Mouse (Mus musculus) granulocyte monocyte progenitor cell, adult 5-6 weeks (primary cell): ENCODE data around the gene Ctnnd2. TPM values are rescaled to one million over a fixed set of nuclear protein-coding genes. Genes with fewer than 3 reads are reported as not detected.

Experiments used
- ATAC-seq: replicated peaks from 2 replicates; pipeline ENCODE4 v1.8.0; 2016; ENCODE audit warnings: mild to moderate bottlenecking, moderate TSS enrichment, inconsistent platforms; ENCODE audit not compliant: poor library complexity, severe bottlenecking
- total RNA-seq, 2 experiments: library from RNA; stranded (forward) in 1 of 2; stranded (reverse) in 1 of 2; fragments of 200-712, 200-1000 nt in 1 of 2; fragments of >200 nt in 1 of 2; fragmentation: Nextera tagmentation in 1 of 2; gene quantifications; 2 replicates each; pipeline ENCODE4 v1.2.3; 2014 to 2017

Ctnnd2 gene
- total RNA-seq, 2 experiments from 2014 or later, result not detected

DNA sequence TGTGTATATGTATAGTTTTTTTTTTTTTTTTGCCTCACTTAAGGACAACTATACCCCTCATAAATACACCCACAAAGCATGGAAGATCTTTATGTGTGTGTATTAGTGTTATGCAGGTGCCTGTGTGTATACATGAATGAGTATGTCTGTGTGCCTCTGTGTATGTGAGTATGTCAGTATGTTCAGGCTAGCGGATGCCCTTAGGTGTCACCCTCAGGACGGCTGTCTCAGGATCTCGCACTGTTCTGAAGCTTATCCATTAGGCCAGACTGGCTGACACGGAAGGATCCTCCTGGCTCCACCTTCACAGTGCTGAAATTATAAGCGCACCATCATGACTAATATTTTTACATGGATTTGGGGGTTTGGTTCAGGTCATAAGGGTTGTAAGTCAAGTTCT, 202.5 kb downstream of the Ctnnd2 start:
- no peak for ATAC-seq

DNA sequence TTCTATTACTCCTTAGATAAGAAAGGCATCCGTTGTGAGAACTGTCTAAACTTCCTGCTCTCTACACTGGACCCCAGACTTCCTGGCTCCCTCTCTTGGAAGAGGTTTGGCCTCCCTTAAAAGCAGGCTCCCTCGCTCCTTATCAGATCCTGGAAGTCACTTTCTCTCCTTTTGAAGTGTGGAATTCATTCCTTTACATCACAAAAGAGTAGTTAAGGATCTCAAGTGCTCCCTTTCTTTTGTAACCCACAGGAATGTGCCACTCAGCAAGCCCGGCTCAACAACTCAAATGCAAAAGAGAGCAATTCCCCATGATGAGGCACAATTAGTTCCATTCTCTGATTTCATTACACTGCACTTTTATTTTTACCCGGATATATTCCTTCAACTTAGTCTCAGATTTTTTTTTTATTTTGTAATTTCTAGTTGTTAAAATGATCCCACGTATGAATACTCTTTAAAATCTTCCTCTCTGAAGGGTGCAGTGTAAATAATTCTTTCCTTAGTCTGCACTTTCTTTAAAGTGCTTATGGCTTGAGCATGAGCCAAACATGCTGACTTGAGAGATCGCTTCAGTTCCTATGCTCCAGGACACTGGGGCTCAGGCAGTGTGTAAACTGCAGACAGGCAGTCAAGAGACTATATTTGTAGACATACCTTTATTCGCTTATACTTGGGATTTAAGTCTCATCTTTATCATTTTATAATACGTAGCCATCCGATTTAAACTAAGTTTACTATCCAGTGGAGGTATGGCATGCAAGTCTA, 210.9 kb downstream of the Ctnnd2 start:
- ATAC-seq, result no peak

DNA sequence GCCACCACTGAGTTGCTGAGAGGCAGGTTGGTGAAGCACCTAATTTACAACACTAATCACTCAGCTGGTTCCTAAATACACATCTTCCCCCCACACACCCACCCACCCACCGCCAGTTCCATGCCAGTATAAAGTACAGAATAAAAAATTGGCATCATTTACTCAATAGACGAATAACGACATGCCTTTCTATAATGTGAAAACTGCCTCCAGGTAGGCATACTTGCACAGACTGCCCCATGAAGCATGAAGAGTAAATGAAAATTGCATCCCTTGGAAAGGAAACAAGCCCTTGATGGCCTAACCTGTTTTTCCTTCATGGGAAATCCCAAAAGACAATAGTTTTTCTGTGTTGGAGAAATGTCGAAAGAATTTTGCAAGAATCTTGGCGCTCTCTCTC, 212.0 kb downstream of the Ctnnd2 start:
- ATAC-seq, result no peak

DNA sequence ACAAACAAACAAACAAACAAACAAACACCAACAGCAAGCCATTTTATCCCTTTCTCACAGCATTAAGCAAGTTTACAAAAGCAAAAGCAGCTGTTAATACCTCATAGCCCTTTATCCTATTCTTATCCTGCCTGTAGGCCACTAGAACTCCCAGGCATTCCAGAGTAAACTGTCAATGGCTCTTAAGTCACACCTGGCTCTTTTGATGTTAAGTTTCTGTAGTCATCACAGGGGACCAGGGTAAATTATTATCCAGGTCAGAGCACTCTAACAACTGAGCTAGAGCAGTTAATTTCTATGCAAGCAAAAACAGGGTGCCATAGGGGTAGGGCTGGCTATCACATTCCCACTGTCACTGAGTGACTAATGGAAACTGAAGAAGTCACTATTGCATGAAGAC, 214.1 kb downstream of the Ctnnd2 start:
- ATAC-seq, result no peak

DNA sequence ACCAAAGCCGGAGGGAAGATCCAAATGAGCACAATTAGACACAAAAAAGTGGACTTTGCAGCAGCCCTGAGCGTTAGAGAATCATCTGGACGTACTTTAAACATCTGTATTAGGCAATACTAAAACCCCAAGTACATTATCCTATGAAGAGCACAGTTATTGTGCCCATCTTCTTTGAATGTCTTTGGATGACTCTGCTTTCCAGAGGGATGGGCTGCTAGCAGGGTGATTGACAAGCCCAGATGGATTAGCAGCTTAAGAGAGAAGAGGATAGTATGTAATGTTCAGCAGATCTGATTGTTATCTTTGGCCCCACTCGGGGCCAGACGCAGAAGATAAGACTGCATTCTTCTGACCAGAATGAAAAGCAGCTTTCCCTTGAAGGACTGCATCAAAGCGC, 214.9 kb downstream of the Ctnnd2 start:
- no peak for ATAC-seq

DNA sequence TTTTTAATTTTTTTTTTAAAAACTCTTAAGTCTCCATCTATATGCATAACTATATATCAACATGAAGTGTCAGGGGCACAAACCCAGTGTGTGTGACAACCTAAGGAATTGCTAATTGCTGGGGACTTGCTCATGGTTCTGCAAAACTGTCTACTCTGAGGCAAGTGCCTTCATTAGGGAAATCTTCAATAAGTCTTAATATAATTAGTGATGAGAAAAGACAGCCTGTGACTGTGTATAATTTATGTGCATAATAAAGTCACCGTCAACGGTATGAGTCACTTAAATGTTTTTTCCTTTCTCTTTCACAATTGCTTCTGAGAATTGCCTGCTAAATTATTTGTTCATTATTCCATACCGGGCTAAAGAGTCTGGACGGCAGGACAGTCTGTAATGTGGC, 228.7 kb downstream of the Ctnnd2 start:
- ATAC-seq, result no peak

DNA sequence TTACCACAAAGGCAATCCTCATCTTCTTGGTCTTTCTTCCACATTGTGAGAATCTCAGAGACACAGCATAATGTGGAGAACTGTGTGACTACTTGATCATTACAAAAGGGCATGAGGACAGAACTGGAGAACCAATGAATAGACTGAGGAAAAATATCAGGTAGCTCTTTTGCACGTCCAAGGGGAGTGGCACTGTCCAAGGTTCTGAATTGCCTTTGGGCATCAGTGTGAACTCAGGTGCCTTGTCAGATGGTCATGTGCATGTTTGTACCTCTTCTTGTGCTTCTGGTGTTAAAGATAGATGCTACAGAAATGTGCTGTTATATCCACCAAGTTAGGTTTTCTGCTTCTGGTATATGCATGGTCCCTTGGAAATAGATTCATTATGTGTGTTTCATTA, 233.9 kb downstream of the Ctnnd2 start:
- ATAC-seq, result no peak

DNA sequence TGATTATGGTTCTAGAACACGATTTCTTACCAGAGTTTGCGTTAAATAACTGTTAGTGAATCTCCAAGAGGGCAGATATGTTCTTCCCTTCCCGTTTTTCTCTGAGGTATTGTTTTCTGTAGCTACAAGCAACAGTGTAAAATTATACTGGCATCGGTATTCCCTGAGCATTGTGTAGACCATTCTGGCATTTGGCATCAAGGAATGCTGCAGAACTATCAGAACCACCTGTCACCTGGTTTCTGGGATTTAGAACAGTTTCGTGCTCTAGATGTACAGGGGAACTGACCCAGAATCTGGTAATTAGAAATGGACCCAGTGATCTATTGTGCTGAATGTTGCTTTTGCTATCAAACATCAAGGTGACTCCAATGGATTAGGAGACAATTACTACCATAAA, 250.8 kb downstream of the Ctnnd2 start:
- ATAC-seq, result no peak

DNA sequence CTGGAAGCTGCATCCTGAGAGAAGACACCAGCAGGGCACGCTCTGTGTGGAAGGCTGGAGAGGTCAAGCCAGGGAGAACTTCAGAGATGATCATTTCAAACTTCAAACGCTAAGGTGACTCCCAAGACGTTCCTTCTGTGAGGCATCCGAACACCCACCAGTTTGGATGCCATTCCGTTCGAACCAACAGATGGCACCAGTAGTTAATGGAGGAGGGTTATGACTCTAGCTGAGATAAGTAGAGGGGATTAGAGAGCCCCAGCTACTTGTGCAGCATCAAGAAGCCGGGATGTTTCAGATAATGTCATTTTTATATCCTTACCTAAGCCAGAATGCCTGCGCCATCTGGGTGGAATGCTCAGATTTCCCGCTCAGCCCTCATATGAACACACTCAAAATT, 251.9 kb downstream of the Ctnnd2 start:
- ATAC-seq, result no peak

DNA sequence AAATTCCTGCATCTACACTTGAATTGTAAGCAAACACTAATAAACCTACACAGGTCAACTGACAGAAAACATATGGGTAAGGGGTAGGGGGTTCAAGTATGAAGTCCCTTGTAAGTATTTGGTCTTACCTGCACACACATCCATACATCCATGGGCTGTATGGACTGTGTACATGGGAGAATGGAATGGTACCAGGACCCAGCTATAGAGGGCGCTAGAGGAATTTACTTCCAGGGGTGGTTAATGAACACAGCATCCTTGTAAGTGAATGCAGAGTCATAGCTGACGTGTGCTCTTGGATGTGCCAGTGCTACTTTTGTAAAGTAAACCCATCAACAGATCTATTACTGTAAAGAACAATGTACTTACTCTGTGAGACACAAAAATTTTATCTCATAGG, 254.9 kb downstream of the Ctnnd2 start:
- ATAC-seq, result peak; percentile 68; the same call in 1 of the 2 replicates

DNA sequence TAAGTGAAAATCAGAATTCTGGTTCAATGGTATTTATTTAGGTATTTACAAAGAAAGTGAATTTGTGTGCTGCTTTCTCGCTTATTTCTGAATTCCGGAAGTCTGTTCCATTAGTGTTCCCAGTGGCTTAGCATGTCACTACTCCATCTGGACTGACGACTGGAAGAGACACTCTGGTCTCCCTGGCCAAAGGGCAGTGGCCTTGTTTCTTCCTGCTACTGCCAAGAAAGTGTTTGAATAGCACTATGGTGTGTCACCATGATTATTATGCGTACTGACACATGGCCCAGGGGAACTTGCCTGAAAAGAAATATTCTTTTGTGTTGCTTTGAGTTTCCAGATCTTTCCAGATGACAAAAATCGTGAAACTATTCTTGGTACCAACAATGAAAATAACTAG, 266.7 kb downstream of the Ctnnd2 start:
- ATAC-seq, result no peak

DNA sequence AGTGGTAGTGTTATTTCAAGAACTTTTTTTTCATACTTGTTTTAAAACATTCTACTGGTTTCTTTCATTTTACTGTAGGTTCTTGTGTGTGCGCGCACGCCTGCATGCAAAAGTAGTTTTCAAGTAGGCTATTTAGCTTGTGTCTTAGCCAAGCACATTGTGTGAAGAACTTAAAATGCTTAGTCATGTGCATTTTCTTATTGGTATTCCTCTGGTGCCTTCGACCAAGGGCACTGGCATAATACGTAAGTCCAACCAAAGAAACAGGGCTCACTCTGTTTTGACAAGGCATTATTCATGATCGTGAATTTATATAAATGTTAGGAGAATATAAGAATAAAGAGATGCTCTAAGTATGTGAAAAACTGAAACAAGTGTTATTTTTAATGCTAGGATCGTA, 278.4 kb downstream of the Ctnnd2 start:
- ATAC-seq, result no peak

DNA sequence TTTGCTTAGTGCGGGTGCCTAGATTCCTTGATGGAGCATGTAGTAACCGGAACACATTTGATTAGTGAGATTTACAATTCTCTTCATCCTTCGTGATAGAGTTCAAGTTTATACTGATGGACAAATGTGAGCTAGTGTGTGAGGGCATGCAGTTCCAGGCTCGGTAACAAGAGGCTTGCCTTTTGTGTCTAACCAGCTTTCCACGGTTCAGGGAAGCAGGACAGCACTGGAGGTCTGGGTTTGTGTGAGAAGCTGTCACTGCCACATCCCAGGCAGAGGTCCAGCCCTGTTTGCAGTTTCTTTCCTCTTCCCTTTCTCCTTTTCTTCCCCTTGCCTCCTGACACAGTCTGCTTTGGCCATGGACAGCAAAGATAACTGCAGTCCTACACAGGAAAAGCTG, 279.5 kb downstream of the Ctnnd2 start:
- ATAC-seq, result no peak

DNA sequence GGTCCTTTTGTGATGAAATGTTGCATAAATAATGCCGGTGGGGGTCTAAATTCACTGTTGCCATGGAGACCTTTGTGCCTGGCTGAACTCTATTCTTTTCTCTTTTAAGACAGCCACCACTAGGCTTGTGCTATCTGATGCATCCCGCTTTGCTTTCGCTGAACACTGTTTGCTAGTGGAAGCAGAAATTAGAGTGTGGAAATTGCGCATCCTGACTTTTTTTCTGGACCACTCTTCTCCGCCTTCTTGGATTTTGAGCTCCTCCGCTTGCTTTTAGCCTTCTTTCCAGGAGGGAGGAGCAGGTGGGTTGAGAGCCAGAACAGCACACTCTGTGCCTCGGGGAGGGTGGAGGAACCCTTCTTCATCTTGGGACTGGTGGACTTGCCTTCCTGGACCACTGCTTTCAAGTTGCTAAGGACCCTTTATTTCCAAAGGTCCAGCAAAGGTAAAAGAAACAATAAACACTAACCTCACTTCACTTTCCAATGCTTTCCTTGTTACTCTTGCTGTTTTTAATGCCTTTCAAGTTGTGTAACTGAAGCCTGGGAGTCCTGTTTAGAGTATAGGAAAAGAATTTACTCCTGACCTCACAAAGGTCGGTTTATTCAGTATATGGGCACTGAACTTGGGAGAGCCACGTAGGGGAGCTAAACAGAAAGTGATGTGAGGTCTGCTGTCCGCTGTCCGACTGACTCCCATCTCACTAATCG, 285.3 kb downstream of the Ctnnd2 start:
- no peak for ATAC-seq

DNA sequence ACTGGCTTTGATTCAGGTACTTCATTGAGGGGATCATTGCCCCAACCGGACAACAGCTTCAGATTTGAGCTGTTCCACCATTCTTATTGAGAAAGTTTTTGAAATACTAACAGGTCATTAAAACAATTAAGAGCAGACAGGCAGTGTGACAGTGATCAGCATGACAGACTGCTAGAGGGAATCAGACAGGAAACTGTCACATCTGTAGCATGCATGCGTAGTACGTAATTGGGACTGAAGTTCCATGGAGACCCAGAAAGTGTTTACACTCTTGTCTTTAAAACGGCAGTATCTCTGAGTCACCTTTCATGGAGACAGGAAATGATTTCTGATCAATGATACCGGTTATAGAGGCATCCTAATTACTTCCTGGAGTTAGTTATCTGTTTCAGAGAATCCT, 286.3 kb downstream of the Ctnnd2 start:
- no peak for ATAC-seq

DNA sequence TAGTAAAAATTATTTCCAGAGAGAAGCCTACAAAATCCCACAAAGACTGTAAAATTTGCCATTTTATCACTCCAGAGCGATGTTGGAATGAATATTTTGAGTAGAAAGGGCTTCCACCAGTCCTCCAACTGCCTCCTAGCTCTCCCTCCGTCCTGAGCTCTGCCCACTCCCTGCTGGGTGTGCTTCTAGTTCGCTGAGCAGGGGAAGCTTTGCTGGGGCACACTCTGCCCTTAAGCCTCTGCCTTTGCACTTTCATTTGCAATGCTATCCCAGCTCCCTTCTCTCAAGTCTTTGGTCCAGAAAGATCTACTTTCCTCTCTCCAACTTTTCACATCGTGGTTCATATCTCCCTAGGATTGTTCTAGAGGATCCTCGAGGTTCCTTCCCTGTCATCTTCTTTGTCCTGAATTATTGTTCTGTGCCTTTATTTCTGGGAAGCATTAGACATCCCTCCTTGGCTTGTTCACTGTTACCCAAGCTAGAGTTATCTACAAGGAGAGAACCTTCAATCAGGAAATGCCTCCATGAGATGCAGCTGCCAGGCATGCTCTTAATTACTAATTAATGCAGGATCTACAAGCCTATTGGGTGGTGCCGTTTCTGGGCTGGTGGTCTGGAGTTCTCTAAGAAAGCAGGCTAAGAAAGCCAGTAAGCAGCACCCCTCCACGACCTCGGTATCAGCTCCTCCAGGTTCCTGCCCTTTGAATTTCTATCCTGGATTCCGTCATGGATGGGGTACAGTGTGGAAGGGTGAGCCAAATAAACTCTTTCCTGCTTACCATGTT, 288.1 kb downstream of the Ctnnd2 start:
- no peak for ATAC-seq

DNA sequence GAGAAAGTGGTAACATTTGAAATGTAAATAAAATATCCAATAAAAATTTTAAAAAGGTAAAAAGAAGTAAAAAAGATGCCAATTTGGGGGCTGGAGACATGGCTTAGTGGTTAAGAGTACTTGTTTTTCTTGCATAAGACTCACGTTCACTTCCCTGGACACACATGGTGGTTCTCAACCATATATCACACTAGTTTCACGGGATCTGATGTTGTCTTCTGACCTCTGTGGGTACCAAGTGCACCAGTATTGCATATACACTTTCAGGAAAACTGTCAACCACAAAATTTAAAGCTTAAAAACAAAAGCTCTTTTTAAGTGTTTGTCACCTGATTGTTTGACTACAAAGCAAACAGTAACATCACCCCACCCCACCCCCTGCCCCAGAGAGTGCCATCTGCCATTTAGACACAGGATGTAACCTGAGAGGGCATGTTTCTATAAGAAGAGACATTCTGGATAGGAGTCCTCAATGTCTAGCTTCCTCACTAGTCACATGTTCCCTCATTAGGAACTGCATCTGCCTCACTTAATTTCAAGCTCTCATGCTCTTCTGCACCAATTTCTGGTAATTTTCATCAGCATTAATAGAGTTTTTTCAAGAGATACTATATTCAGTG, 290.5 kb downstream of the Ctnnd2 start:
- ATAC-seq, result no peak

DNA sequence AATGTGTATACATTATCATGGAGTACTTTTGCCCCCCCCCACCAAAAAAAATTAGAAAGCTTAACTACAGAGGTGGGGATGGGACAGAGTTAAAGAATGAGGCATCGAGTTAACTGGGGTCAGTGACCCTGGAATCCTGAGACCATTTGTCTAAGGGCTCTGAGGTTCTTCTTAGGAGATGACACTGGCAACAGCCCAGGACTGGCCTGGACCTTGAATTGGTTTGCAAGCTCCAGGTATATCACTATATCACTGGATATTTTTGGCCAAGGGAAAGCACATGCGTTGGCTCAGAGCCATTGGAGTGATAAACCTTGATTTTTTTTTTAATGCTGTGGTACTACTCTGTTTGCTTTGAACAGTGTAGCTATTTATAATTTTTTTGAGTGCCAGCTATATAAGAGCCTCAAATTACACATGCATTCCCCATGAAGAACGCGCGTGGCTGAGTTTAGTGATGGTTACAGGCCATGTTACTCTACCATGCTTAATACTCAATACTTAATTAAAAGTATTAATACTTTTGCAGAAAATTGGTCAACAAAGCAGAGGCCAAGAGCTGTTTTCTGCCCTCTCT, 291.2 kb downstream of the Ctnnd2 start:
- ATAC-seq, result no peak

DNA sequence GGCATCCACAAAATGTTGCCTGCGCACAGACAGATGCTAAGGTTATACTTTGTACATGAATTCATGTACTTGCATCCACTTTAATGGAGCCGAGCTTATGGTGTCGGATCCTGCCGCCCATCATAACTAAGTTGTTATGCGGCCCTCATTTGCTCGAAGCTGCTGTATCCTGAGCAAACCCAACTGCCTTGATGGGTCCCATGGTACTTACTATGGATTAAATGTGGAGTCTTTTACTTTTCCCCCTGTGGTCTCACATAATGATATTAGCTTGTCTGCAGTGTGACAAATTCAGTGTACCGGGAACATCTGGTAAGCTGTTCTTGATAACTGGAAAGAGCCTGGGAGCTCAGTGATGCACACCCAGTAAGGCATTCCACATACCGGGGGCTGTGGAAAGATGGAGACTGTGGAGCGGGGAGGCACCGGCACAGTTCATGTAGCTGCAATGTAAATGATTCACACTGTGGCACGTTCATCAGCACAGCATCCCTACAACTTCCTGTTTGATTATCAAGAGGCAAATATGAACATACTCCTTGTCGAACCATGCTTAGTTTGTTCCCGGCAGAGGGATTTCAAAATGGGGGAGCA, 294.7 kb downstream of the Ctnnd2 start:
- ATAC-seq, result no peak

DNA sequence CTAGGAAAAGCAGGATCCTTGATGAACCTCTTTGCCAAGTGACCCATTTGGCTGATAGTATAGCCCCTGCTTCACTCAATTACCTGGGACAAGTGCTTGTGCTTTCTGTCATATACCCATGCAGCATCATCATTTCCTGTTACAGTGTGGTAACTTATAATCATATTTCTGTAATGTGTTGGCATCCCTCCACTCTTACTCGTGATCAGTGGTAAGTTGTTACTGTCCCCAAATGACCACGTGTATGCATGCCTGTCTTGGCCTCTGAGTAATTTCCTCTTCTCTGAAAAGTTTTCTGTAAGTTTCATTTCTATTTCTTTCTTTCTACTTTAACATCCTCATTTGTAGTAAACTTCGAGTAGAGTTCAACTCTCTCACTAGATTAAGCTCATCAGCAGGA, 296.4 kb downstream of the Ctnnd2 start:
- peak; percentile 97 for ATAC-seq
